Mouse (Mus musculus): ENCODE measurements around the gene Mrtfa.

Gene Mrtfa

DNA sequence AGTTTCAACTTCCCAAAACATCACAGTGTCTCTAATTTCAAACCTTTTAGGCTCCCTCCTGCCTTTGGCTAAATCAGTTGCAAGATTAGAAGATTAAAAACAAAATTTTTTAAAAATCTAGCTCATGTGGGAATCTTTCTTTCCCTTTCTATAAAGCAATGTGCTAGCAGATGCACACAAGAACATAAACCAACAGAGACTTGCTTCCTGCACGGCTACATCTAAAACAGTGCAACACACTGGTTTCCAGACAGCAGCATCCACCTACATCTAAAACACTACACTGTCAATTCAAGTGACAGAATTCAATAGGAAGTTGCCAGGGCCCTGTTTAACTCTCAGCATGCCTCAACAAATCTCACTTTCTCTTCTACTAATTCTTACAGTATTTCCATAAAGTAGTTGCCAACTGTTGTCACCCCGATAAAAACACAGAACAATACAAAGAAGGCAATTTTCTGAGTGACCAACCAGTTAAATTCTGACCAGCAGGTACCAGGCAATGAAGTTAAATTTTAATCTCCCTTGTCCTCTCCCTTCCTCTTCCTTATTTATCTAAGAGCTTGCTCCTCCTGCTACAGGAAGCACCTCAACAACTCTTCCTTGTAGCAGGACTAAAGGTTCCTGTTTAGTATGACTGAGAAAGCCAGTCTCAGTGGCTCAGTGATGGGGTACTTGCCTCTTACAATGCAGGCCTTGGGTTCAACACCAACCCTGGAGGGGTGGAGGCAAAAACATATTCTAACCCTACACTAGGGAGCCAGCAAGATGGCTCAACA lies 35.5 kb downstream of the Mrtfa start:
- DNase-seq = no peak

DNA sequence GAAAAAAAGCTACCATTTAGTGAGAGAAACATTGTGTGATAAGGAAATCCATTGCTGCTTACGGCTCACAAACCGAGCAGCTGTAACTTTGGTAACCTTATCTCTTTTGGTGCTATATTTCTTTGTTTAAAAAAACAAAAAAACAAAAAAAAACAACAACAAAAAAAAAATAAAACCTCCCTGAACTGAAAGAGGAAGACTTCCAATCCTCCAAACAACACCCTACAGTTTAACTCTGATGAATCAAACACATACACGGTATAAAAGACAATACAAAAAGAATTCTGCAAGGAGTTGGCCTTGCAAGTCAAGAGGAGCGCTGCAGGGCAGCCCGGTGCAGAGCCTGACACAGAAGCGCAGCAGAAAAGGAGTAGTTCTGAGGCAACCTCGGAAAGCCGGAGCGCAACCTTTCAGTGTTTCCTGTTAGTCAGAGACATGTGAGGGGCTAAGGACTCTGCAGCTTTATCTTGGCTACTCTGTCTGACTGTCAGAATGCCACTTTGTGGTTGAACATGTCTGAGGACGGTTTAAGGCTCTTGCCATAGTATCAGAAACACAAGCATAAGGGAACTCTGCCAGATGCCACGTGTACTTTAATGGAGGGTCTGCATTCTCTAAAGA lies 48.5 kb downstream of the Mrtfa start:
- no peak for DNase-seq

DNA sequence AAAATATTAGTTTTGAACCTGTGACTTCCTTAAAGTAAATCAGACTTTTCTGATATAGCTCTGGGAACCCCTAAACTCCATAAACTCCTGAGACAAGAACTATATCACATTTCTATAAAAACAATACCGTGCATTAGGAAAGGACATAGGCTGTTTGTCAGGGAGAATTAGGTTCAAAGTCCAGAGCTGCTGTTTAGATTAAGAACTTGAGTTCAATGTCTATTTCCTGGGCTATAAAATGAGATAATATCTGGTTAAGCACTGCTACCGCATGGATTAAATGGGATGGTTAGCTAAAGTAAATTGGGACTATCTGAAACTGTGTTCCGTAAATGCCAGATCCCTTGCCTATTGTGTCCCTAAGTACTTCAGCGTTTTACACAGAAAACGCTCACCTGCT lies 50.6 kb downstream of the Mrtfa start:
- DNase-seq = no peak

- DNase-seq = no peak
Observed at GRCm38 (mm10) chr15:81137298-81137697, 53.3 kb downstream of the Mrtfa start.

DNA sequence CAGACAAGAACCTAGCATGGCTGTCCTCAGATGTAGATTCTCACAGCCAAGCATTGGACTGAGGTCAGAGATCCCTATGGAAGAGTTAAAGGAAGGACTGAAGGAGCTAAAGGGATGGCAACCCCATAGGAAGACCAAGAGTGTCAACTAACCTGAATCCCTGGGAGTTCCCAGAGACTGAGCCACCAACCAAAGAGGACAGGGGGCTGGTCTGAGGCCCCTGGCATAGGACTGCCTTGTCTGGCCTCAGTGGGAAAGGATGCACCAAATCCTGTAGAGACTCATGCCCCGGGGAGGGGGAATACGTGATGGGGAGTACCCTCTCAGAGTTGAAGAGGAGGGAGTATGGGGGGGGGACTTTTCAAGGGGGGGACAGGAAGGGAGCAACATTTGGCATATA lies 56.8 kb downstream of the Mrtfa start:
- no peak for DNase-seq

DNA sequence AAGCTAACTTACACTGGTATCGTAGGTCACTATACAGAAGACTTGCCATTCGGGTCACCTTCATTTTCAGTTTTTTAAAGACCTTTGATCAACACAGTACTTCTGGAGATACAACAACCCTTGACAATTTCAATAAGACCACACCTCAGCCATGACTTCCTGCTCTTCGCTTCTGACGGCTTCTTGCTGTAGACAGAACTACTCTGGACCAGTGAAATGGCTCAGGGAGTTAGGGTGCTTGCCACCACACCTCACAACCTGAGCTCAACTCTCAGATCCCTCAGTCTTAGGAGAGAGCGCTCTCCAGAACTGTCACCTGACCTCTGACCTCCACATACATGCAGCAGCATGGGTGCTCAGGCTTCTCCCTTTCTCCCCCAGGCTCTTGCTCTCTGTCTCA lies 59.4 kb downstream of the Mrtfa start:
- no peak for DNase-seq

GRCm38 (mm10) chr15:81129970-81130369 lies 60.6 kb downstream of the Mrtfa start:
- no peak for DNase-seq

GRCm38 (mm10) chr15:81128155-81128838 lies 62.3 kb downstream of the Mrtfa start:
- peak; percentile 14 for DNase-seq

- DNase-seq = no peak
Observed at GRCm38 (mm10) chr15:81124282-81124681, 66.3 kb downstream of the Mrtfa start.

- DNase-seq = no peak
Observed at GRCm38 (mm10) chr15:81123122-81123521, 67.4 kb downstream of the Mrtfa start.

DNA sequence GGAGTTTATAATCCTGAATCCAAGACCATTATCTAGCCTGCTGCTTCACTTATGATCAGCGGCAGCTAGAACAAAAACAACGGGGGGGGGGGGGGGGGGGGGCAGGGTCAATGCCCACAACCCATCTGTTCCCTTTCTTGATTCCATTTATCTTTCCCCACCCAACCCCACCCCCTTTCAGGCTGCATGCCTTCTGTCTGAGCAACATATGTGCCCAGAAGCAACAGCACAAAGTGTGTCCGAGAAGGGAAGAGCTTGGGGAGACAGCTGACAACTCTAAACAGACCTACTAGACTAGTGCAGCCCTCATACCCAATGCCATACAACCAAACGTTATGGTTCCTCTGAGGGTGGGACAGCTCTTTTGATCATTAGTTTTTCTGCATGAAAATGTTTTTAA lies 68.0 kb downstream of the Mrtfa start:
- DNase-seq = no peak

GRCm38 (mm10) chr15:81122078-81122477 lies 68.5 kb downstream of the Mrtfa start:
- no peak for DNase-seq

DNA sequence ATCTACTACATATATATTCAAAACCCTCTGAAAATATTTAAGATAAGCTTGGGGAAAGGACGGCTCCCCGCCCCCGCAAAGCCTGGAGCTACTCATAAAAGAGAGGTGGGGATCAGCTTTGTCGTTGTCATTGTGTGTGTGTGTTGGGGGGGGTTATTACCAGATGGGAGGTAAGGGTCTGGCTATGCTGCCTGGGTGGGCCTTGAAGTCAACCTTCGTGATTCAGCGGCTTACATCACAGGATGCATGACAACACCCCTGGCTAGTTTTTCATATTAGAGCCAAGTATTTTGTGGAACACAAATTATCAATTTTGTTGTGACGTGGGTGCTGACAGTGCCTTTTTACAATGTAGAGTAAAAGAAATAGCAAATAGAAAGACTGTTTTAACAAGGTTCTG lies 69.6 kb downstream of the Mrtfa start:
- DNase-seq = no peak

- no peak for DNase-seq
Observed at GRCm38 (mm10) chr15:81120140-81120539, 70.4 kb downstream of the Mrtfa start.

GRCm38 (mm10) chr15:81118226-81118625 lies 72.3 kb downstream of the Mrtfa start:
- DNase-seq = no peak

GRCm38 (mm10) chr15:81112589-81112988 lies 78.0 kb downstream of the Mrtfa start:
- DNase-seq = no peak

DNA sequence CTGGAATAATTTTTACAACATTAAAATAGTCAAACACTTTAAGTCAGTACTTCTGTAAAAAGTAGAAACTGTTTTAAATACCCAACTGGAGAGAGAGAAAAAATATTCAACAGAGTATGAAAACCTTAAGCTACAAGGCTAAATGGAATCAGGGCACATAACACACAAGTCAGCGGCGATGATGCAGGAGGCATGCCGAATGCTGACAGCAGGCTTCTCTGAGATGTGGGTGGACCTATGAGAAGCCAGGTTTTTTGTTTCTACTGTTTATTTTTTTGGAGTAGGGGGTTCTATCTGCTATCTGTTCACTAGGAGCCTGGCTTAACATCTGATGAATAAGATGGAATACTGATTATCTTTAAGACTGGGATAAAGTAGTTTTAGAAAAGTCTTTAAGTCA lies 80.2 kb downstream of the Mrtfa start:
- no peak for DNase-seq

DNA sequence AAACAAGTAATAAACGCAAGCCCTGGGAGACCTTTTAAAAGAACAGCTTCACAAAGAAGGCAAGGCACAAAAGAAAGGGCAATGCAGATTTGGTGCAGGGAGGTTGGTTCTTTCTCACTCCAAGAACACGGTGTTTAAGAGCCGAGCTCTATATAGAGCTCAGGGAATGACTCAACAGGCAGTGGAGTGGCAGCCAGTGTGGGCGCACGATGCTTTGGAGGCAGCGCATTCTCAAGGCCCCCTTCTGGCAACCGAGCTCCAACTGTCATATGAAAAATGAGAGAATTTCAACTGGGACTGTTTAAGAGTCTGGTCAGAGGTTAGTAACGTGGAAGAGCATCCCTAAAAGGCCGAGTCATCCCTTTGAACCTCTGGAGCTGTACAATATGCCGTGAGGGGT lies 84.6 kb downstream of the Mrtfa start:
- no peak for DNase-seq

DNA sequence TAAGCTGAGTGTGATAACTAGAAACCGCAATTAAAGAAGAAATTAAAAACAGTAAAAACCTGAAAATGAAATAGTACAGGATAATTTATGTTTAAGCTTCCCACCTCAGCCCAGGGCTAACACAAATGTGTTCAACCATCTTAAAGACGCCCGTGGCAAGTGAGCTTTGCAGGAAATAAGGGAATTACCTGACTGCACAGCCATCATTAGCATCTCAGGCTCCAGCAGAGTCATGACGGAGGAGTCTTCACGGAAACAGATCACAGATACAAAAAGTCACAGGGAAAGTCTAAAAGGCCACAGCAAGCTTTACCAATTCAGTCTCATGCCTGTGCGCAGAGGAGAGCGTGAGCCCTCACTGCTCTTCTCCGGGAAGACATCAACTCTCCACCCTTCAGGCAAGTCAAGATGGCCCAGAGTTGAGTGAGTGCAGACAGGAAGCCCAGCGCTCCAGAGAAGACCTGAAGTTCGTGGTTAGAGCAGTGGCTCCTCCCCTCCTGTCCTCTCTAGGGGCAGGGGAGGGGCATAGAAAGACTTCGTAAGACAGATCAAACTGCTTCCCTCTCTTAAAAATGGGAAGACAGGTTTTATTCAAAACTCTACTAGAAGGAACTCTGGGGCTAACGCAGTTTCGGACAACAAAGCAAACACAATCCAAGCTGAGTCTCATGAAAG lies 85.8 kb downstream of the Mrtfa start:
- DNase-seq = no peak

DNA sequence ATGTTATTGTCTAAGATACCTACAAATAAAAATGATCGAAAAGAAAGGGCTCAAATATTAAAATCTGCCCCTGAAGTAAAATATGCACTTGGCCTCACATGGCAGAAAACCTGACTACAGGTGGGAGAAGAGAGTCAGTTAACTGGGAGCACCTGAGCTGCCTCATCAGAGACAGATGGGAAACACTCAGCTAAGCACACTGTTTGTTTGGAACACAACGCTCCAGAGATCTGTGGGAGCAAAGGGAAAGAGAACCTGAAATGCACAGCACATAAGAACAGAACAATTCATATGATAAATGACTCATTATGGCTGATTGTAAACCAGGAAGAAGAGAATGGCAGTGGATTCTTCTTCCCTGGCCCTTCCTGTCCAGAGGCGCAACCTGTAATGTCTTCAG lies 87.1 kb downstream of the Mrtfa start:
- no peak for DNase-seq

DNA sequence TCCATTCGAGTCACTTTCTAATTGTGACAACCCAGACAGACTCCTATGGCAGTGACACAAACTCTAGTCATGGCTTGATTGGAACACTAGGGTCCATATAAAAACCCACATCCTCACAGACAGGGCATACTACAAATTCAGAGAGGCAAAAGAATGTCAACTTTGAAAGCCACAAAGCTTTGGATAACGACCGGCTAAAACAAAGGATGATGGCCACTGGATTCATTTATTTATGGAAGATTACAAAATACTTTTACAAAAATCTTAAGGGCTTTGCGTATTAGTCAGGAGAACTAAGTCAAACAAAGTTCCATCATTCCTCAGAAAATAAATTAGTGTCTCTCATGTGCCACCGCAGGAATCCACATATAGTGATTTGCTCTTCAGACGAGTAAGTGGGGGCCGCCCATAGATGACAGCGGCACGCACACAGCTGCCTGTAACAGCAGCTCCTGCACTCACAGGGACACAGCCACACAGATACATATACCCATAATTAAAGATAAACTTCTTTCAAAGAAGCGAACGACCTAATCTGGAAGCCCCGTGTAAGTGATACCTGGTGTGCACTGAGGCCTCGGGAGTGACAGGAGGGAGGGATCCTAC lies 88.2 kb downstream of the Mrtfa start:
- no peak for DNase-seq

GRCm38 (mm10) chr15:81101316-81101715 lies 89.2 kb downstream of the Mrtfa start:
- no peak for DNase-seq

DNA sequence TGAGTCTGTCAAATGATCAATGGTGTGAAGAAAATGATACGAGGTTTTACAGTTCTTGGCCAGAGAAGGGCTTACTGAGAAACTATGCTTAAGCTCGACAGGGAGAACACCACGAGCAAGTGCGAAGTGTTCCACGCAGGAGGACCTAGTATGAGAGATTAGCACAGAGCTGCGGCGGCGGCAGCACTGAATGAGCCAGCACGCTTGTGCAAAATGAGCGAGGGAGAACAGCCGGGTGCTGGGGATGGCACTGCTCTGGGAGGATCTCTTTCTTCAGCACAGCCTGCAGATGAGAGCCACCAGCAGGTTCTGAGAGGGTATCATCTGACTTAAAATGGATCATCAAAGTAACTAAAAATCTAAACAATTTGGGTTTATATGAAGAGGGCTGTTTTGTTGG lies 91.3 kb downstream of the Mrtfa start:
- DNase-seq = no peak
